Mouse (Mus musculus) bone marrow macrophage, adult 2 months (primary cell): ENCODE results near the gene Spag16.

Experiments used
- CTCF ChIP-seq: IDR thresholded peaks from 2 replicates; pipeline ENCODE4 v1.5.1; 2012; ENCODE audit warnings: low read depth, mild to moderate bottlenecking, low read length, moderate library complexity
- POLR2A ChIP-seq: IDR thresholded peaks from 2 replicates; pipeline ENCODE4 v1.6.1; 2012; ENCODE audit warnings: mild to moderate bottlenecking, low read depth, low read length, borderline replicate concordance

DNA sequence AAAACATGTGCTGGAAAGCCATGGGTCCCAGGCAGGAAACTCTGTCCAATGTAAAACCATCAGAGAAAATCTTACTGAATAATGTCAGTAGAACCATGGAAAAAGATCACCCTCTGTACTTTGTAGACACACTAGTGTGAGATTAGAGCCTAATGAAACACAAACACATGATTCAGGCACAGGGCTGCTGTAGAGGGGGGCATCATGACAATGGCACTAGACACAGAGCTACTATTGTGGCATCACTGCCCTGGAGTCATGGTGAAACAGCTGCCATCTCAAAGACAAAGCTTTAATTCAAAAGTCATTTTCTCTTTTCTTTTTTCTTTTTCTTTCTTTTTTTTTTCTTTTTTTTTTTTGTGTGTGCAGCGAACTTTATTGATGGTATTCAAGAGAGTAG is 240.6 kb downstream of the Spag16 start:
- TF ChIP-seq CTCF (no peak), POLR2A (no peak)
